Mouse (Mus musculus) embryo, embryonic 10.5 days (tissue): ENCODE measurements at regions not wholly inside any gene's neighbourhood (a gene's known extent, or its start where the extent isn't known, plus 50 kb on each side); places are given as distances from the start of the nearest gene placed in this dataset.

Experiments
- DNase-seq: peaks from one replicate; pipeline ENCODE4 v3.0.0-alpha.2; 2015; ENCODE audit warnings: low spot score

DNA sequence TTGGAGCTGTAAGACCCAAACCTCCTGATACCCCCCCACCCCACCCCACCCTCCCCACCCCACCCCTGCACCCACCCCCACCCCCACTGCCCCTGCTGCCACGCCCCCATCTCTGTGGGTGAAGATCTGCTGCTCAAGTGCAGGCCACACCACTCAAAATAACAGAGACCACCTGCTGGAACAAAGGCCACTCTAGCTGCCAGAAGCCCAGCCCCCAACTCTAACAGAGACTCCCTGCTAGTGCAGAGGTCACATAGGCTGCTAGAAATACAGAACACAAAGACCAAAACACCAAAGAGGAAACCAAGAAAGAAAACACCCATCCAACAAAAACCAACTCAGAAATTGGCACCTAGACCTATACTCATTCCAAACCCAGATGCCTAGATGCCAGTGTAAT lies 58.9 kb downstream of the Olfr267 start:
- no peak for DNase-seq

DNA sequence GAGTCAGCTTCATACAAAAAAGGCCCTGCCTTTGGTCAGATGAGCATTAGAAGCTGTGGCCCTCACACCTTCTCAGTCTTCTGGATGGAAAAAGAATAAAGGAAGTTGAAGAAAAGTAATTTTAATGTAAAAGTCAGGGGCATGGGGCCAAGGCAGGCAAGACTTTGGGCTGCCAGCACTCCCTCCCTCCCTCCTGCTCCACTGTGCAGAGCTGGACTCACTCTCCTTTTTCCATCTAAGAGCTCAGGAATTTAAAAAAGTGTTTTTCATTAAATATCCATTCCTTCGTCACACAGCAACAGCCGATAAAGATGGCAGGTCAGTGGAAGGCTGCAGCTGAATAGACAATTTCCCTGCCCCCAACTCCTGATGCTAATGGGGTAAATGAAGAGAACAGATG lies 61.1 kb downstream of the Olfr267 start:
- no peak for DNase-seq

DNA sequence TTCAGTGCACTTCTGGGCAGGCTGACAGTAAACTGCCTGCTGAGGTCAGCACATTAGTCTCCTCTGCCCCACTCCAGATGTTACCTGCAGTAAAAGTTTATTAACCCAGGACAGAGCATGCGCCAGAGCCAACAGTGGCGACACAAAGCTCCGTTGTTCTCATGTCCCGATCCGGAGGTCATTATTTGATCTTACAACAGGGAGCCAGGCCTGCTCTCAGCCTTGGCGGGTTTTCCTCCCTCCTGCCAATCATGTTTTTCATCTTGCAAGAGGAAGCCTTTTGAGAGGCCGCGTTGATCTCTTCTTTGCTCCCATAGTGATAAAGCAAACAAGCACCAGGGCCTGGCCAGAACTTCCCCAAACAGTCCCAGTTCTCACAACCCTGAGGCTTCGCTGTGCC lies 64.7 kb downstream of the Olfr267 start:
- peak; percentile 70 for DNase-seq

DNA sequence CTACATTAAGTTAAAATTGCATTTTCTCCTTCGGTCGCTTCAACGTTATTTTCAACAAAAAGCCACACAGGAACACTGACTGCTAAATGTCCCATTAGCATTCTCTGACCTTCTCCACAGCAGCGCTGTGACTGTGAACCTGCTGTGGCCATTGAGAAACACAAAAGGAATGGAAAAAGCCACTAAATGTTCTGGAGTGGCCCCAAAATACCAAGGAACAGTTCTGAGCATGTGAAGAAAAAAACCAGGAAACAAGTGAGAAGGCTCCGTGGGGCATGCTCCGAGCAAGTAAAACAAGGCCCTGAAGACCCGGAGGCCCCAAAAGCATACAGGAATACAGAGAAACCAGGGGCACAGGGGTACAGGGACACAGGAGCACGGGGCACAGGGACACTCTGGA lies 66.8 kb downstream of the Olfr267 start:
- DNase-seq: no peak

DNA sequence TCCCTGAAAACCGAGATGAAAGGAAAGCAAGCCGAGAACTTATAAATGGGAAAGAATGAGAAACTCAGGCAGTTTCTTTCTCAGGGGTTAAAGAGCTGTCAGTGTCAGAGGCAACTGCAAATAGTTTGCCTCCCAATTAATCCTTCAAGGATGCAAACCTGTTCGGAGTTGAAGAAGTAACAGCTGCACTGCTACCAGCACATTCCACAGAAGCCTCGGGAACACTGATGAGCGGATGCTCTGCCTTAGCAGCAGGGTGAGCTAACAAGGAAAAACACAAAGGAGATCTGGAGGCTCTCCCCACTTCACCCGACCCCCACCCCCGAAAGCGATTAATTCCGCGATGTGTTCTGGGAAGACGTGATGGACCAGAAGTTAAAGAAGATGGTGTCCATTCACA lies 71.1 kb downstream of the Olfr267 start:
- peak; percentile 29 for DNase-seq

DNA sequence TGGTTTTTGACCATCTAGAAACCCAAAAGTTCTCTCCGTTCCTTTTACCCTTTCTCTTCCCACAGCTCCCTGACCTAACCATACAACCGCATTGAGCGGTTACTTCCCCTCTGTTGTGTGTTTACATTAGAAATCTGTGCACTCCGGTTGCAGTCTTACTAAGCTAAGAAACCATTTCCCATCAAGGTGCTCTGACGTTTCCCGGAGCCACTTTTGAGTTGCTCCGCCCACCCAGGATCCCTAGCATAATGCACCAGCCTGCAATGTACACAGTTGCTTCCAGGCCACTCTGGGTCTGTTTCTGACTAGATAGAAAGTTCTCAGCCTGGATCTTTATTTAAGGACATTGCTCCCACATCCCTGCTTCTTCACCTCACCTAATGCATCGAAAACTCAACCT lies 71.7 kb downstream of the Olfr267 start:
- DNase-seq: no peak

DNA sequence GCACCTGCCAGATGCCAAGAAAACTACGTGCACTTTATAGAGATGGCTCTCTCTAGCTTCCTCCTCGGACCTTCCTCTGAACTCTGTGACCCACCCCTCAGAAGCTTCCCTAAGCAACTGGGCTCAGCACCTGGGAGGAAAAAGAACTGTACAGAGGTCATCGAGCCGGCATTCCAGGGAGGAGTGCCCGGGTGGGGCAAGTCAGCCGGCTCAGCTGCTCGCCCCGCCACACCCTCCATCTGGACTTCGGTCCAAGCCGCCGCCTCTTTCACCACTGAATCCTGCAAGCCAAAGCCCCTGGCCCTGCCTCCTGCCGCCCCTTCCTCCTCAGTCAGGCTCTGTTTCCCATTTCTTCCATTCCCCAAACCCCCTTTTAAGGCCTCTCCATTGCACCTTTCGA lies 73.3 kb downstream of the Olfr267 start:
- no peak for DNase-seq

DNA sequence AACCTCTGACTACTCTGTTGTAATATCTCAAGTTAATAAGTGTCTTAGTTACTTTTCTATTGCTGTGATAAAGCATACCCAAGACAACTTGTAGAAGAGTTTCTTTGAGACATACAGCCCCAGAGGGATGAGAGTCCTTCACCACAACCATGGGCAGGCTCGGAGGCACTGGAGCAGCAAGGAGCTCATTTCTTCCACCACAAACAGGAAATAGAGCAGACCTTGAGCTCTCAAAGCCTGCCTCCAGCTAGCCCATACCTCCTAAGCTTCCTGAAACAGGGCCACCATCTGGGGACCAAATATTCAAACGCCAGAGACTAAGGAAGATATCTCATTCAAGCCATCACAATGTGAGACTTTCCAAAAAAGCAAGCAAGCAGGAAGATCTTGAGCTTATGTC lies 74.6 kb downstream of the Olfr267 start:
- no peak for DNase-seq

DNA sequence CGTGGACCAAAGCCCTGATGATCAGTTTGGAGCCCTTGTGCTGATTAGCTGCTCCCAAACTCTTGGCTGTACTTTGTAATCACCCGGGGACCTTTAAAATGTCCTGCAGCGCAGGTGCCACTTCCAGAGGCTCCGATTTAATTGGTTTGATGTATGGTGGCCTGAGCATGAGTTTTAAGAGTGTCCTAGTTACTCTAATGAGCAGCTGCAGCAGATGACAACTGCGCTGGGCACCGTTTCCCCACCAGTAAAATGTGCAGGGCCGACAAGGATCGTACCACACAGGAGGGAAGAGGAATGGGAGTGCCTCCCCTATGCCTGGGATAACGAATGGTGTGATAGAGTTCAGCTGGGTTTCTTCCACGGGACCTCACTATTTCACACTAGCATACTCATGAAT lies 75.3 kb downstream of the Olfr267 start:
- no peak for DNase-seq

DNA sequence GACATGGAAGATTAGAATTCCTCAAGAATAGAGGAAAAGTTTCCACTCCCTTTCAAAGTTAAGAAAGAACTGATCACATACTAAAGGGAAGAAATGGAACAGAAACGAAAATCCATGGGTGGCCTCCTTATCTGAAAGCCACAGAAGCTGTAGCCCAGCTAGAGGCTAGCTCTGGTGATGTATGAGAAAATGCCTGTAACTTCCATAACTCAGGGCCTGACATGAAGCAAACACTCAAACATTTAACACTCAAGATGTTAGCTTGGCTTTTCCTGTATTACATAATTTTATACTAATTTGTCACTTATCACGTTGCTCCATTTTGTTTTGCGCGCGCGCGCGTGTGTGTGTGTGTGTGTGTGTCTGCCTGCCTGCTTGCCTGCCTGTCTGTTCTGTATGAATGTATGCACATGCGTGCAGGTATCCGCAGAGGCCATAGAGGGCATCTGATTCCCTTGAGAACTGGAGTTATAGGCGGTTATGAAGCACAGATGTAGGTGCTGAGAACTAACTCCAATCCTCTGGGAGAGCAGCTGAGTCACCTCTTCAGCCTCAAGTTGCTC lies 88.2 kb downstream of the Olfr267 start:
- no peak for DNase-seq

DNA sequence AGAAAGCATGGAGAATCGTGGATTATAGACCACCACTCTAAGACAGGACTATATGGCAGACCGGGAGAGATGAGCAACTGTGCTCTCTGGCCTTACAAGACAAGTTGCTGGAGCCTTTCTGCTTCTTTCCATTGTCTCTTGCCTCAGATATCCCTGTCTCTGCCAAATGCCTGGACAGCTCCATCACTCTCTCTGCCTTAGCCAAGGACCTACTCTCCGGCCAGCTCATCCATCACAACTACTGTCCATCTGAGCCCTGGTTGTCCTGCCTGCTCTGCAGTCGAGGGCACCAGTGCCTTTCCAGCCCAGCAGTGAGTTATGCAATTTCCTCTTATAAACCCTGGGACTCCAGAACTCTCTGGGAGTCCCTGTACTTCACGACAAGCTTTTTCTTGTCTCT lies 88.7 kb downstream of the Olfr267 start:
- DNase-seq: no peak

DNA sequence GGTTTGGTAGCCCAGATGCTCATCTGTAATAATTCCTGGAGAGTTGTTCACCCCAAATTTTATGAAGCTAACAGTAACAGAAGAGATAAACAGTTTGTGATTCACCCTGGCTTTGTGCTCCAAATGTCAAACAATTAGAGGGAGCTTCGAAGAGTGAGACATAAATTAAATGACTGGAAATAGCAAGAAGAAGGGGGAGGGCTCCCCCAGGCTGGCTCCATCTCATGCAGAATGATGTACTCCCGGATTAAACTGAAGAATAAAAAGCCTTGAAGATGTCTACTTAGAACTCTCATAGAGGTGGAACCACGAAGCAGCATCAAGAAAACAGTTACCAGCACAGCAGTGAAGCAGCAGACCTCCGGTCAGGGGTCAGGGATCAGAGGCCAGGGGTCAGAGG lies 90.8 kb downstream of the Olfr267 start:
- DNase-seq: no peak

DNA sequence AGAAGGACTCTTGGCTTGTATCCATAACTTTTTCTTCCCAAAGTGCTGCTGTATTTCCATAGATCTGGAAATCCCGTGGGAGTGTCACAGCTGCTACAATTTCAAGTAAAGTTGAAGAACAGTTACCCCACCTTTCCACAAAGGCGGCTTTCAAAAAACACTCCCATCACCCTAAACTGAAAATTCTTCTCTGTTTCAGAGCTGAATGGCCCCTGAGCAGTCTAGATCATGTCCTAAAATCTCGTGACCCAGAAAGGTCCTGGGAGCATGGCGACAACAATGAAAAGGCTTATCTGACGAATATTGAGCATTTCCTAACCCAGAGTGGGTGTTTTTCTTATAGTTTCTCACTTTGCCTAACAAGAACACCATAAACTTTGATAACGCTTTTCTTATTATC lies 92.2 kb downstream of the Olfr267 start:
- DNase-seq: no peak

DNA sequence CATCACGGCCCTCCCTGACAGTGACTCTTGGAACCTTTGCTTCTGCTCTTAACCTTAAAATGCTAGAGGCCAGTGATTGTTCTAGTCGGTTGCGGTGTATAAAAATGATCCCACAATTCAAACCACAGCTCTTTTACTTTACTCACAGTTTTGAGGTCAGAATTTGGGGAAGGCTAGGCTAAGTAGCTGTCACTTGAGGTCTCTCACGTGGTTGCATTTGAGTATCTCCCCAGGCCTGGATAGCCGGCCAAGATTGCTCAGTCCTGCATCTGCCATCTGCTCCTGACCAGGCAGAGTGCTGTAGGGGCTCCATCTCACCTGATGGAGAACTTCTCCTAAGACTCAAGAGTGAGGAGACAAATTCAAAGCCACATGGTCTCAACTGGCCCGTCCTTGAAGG lies 94.5 kb downstream of the Olfr267 start:
- DNase-seq: no peak

DNA sequence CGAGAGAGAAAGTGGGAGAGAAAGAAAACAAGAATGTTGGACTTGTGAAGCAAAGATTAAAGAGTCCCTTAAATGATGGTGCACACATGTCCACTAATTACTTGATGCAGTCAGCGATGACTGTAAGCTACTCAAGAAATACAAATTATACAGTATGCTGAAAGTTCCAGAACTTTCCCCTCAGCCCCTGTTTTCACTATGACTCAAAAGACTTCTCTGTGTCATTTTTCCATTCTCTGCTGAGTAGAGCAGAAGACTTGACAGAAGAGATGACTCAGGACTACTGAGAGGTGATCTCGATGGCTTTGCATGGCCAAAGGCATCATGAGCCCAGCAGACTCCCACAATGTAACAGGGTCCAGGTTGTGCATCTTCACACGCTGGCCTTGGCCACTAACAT lies 105.6 kb downstream of the Olfr267 start:
- DNase-seq: no peak

DNA sequence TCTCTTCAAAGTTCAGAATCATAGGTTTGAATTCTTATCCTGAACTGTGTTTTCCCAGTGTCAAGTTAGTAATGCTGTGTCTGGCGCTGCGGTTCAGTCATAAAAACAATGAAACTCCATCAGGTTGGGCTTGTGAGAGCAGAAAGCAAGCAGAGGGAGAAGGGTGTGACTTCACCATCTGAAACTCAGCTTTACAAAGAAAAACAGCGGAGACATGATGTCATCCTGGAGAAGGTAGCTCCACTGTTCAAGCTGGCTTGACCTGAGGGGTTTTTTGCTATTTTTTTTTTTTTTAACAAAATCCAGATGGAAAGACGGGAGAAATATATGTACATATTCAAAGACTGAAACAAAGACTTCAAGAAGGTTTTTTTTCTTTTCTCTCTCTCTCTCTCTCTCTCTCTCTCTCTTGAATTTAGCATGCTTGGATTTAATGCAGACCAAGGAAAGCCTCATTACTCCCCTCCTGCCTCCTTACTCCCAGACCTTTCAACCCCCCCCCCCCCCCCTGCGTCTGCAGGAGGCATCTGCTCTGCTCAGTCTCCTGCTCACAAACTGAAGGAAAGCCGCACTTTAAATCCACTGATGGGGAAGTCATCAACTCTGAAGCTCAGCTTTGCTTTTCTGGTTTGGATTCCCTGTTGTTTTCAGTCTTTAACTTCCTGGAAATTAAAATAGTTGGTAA lies 109.7 kb downstream of the Olfr267 start:
- peak; percentile 54 for DNase-seq

DNA sequence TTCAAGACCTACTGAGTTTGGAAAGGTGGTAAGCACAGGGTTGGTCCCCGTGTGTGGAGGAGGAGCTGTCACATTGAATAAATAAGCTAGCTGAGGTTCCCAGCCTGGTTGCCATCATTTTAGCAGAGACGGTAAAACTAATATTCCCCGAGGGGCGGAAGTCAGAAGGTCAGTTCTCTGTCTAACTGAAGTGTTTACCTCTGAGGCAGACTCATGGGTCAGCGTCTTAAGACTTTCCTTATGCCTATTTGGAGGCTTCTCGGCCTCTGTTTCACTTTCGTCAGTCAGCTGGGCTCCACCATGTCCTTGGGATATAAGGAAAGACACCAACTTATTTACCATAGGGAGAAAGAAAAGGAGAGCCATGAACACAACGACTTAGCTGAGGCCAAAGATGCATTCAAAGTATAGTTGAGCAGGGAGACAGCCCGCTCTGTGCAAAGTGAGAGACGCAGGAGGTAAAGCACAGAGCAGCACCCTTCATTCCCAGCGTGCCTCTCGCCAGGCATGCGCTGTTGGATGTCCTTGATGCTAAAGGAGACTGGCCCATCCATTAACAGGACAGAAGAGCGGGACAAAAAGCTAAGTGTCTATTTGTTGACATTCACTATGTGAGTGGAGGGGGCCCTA lies 116.0 kb downstream of the Olfr267 start:
- DNase-seq: peak; percentile 87

DNA sequence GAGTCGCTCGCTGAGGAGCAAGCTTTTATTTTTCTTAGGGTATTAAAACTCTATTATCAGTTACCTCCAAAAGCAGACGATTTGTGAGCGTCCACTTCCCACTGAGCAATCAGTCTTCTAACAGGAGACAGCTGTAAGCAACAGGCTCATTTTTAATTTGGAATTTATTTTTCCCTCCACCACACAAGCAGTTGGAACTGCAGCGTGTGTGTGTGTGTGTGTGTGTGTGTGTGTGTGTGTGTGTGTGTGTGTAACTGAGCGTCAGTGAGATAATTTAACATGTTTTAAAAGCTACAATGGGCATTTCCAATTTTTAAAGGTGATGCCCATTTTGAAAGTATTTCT lies 116.6 kb downstream of the Olfr267 start:
- no peak for DNase-seq

DNA sequence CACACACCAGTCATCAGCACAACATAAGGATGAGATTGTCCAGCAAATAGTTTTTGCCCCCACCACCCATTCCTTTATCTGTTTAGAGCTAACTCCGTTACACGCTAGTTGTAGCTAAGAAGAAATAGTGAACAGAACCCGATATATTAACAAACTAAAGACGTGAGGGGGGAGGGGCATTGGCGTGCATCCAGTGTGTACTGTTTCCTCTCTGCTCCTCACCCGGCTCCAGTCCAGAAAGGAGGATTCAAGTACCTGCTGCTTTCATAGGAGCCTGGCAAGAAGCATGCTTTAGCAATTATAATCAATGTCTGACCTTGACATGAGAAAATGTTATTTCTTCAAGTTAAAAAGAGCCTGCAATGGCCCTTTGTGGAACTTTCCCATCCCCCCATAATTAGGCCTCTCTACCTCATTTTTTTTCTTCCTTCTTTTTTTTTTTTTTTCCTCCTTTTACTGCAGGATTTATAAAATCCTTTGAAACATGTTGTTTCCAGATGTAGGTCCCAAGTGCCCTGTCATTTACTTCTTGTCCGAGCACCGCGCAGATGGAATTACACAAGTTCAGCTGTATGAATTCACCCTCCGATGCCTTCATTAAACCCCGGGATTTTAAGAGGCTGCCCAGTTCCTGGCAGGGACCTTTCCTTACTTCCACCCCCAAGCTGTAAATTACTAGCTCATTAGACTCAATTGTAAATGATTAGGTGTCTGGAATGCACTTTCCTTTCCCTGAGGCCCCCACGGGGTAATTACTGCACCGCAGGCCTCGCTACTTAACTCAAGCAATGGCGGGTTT lies 116.6 kb upstream of the Lpar1 start:
- peak; percentile 81 for DNase-seq

DNA sequence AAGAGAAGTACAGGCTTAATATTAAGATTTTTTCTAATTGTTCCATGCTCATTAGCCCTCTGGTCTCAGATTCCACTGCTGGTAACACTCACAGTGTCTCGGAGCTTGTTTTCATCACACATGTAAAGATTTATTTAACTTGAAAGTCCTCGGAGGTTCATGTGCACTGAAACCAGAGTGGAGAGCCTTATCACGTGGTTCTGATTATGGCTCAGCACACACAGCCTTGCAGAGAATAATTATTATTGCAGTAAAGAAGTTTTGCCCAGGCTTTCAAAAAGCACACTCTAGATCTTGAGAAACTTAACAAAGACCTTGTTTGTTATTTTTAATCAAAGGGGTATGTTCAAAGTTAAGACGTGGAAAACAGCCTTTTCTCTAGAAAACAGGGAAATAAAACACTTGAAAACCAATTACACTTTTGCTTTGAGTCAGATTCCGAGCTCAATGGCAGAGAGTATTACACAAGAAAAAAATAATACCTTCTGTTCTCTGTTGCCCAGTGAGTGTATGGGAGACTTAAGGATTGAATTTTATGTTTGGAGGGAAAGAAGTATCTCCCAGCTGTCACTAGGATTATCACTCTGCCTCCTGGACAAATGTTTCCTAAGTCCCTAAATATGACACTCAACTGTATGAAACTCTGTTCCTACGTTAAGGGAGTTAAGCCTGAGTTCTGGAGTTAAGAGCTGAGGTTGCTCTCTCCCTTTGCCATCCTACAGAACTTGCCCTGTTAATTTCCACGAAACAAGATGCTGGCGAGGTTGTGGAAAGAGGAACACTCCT lies 114.9 kb upstream of the Lpar1 start:
- DNase-seq: no peak

DNA sequence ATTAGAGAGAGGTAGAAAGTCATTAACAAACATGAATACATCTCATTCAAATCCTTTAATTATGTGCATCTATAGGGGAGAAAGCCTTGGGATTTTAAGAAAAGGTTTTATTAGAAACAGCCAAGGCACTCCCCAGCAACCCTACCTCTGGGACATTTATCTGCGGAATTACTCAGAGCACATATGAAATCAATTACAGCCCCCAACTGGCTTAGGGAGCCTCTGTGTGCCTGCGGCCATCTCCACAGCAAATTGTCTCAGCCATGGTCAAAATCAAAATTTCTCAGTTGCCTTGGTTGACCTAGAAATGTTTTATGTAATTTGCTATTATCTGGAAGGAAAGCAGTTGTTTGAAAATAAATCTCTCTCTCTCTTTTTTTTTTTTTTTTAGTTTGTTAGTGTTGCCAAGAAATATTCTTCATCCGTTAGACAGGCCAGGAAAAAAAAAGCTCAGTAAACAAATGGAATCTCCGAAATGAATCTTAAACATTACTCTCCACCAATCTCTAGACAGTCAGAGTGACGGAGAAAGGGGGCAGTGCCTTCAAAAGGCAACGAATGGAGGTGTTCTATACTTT lies 110.0 kb upstream of the Lpar1 start:
- DNase-seq: peak; percentile 66

DNA sequence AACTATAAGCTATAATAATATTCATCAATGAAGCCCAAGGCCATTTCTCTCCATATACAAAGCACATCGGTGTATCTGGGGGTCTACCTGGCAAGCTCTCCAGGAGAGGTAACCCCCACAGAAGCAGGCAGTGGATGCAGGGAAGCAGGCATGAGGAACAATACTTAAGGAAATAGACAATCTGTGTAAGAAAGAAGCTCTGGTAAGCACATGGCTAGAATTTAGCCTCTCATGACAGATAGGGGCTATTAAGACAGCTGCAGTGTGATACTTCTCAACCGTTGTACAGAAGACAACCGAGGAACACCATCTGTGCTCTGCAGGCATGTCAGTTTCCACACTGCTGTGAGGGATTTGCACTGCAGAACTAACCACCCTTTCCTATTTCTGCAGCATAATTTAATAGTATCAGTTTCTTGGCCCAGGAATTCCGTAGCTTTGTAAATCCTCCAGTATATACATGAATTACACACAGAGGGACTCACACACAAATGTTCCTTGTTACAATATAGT lies 108.1 kb upstream of the Lpar1 start:
- DNase-seq: no peak
